Mouse (Mus musculus) cortical plate, adult 2 months (tissue): ENCODE results near the gene Cct8. TPM values are rescaled to one million over a fixed set of nuclear protein-coding genes. Genes with fewer than 3 reads are reported as not detected.

Experiments
- H3K27ac ChIP-seq: fragments of 200-500 bp; 2 replicates; pipeline ENCODE4 v1.5.1; 2012; ENCODE audit warnings: low read length, control low read depth, inconsistent platforms; ENCODE audit not compliant: insufficient read depth
- H3K4me1 ChIP-seq: fragments of 200-500 bp; 2 replicates; pipeline ENCODE4 v1.6.1; 2011; ENCODE audit warnings: low read length; ENCODE audit not compliant: control insufficient read depth, insufficient read depth
- H3K4me3 ChIP-seq: fragments of 200-500 bp; 2 replicates; pipeline ENCODE4 v1.5.1; 2011; ENCODE audit warnings: mild to moderate bottlenecking, low read length, control low read depth; ENCODE audit not compliant: insufficient read depth
- CTCF ChIP-seq: fragments of 200-500 bp; IDR thresholded peaks from 2 replicates; pipeline ENCODE4 v1.5.1; 2011; ENCODE audit warnings: mild to moderate bottlenecking, control low read depth, low read length; ENCODE audit not compliant: insufficient read depth; ENCODE audit errors: extremely low read depth
- POLR2A ChIP-seq: fragments of 200-500 bp; IDR thresholded peaks from 2 replicates; pipeline ENCODE4 v1.6.1; 2011; ENCODE audit warnings: mild to moderate bottlenecking, low read length, control low read depth; ENCODE audit not compliant: insufficient read depth; ENCODE audit errors: extremely low read depth
- polyA plus RNA-seq: library from polyadenylated mRNA; depleted of rRNA; stranded (reverse); fragments of >200 nt; gene quantifications from 2 replicates; pipeline ENCODE4 v1.2.3, GENCODE M21; 2012; rRNA removed

The Cct8 gene
- 117 and 118 TPM in 2 replicates for polyA plus RNA-seq

DNA sequence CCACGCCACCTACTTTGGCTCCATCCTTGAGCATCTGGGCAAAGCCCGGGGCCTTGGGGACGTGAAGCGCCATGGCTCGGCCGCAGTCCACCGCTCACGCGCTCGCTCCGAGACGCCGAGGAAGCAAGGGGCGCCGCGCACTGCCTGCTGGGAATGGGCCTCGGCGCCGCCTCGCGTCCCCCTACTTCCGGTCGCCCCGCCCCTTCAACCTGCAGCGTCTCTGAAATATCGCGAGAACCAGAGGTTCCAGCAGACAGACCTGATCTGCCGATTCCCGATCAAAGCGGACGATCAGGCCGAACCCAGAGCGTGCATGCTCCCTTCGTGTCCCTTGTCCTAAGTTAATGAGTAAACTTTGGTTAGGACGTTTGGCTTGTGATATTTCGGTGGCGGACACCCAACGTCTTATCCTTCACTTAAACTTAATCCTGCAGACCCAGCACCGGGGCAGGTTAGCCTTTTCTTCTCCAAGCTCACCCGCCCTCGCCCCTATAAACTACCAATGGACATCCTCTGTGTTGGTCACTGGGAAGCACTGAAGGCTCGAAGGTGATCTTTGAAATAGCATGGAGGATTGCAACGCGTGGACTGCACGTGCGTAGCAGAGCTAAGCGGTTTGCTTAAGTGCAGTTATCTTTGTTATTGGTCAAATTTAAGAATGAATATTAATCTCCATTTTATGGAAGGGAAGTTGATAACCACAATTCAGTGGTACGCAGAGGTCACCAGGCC, at the start of gene Cct8:
TSS of gene Cct8 (minus strand) at position 158 of the 732 bp plus-strand sequence.
- no peak within 1 kb of the TSS for H3K27ac ChIP-seq
- TF ChIP-seq CTCF, result no peak
- peak; percentile 83; the same call in 1 of the 2 replicates for TF ChIP-seq POLR2A
- peak within 1 kb of the TSS; percentile 71 for H3K4me3 ChIP-seq
- H3K4me1 ChIP-seq, result no peaks in the 10 kb centered on the region

DNA sequence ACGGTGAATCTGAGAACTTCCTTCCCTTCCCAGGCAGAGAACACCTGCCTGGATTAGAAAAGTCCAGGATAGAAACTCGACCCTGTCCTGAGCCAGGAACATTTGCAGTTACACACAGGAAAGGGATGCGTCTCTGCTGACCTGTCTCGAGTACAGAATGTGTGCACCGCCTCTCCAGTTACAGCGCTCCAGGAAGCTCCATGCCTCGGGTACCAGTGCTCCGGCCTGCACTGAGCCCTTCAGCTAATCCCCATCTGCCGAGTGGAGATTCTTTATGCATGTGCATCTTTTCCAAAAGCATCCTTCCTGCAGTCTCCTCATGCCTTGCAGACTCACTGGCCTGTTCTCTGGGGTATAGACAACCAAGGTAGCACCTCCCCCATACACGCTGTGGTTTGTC, 33.1 kb upstream of the Cct8 start:
- Histone ChIP-seq H3K4me1 (no peaks in the 10 kb centered on the region), H3K27ac (no peak overlapping the region), H3K4me3 (no peak overlapping the region)
- no peak for TF ChIP-seq CTCF
- no peak for TF ChIP-seq POLR2A

DNA sequence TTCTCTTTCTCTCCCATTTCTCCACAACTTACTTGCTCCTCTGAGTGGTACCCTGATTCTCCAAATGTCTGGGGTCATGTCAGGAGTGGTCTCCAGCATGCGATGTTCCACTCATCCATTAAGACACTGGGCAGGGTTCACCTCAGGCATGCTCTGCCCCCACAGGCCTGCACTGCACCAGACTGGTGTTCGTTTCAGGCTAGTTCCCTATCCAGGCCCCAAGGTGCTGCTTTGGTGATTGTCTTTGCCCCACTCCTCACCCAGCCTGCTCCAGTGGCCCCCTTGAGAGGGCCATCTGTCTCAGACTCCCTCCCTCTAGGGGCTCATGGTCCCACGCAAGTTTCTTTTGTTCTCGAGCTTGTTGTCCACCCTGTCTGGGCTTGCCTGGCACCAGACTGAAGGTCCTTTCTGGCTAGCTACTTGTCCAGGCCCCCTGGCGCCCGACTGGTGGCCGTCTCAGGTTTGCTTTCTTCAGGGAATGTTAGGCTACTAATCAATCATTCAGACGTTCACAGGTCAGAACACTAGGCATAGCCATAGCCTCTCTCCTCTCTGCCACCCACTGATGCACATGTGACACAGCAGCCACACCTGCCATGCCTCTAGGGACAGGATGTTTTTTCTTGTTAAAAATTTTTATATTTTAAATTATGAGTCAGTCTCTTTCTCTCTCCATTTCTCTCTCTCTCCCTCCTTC, 32.0 kb upstream of the Cct8 start:
- H3K4me1 ChIP-seq, result no peaks in the 10 kb centered on the region
- no peak overlapping the region for H3K4me3 ChIP-seq

DNA sequence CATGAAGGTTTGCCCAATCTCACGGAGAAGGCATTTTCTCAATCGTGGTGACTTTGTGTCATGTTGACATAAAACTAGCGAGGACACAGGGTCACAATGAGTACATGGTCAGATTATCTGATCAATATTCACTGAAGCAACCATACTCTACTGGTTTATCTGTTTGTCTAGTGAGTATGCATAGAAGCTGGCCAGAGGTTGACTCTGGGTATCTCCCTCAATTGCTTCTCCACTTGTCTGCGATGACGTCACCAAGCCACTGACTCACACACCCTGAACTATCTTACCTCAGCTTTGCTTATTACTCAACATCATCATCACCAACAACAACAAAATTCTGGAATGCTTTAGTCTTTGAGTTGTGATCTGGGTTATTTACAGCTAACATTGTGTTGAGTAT, 28.6 kb upstream of the Cct8 start:
- Histone ChIP-seq H3K4me3 (no peak overlapping the region), H3K27ac (no peak overlapping the region), H3K4me1 (no peaks in the 10 kb centered on the region)
- TF ChIP-seq CTCF (no peak), POLR2A (no peak)

More for the DNA sequence above, 32.0 kb upstream of the Cct8 start:
- H3K27ac ChIP-seq, result no peak overlapping the region
- TF ChIP-seq CTCF (no peak), POLR2A (no peak)

DNA sequence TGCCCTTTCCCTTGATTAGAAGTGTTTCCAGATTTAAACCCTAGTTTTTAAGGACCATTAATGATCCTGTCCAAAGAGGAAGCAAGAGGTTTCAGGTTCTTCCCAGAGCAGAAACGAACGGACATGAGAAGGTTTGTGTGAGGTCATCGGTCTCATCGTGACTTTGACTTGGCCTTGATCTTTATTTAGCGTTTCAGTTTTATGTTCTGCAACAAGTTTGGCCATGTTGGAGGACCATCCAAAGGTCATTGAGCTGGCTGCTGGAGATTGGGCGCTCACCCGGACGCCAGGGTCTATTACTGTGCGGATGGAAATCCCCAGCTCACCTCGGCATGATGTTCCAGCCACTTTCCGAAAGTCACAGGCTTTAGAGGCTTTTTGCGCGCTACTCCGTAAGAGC, 16.7 kb upstream of the Cct8 start:
- Histone ChIP-seq H3K4me1 (no peaks in the 10 kb centered on the region), H3K4me3 (no peak overlapping the region), H3K27ac (no peak overlapping the region)
- TF ChIP-seq POLR2A (no peak), CTCF (no peak)

DNA sequence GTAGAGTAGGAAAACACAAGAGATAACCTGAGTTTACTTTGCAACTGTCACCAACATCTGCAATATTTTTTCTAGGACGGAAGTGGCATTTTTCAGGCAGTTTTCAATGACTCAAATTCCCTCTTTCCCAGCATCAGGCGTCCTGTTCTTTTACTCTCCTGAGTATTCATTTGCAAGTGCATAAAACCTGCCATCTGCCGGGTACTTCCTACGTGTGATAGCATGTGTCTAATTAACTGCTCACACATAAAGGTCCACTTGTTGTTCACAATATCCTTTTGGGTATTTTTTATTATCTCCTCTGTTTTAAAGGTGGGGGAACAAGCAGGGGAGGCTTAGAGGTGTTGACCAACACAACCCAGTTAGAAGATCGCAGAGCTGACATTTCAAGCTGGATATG, 16.0 kb upstream of the Cct8 start:
- H3K4me3 ChIP-seq, result no peak overlapping the region
- TF ChIP-seq CTCF, result no peak
- no peak for TF ChIP-seq POLR2A
- H3K27ac ChIP-seq, result no peak overlapping the region
- H3K4me1 ChIP-seq, result no peaks in the 10 kb centered on the region

DNA sequence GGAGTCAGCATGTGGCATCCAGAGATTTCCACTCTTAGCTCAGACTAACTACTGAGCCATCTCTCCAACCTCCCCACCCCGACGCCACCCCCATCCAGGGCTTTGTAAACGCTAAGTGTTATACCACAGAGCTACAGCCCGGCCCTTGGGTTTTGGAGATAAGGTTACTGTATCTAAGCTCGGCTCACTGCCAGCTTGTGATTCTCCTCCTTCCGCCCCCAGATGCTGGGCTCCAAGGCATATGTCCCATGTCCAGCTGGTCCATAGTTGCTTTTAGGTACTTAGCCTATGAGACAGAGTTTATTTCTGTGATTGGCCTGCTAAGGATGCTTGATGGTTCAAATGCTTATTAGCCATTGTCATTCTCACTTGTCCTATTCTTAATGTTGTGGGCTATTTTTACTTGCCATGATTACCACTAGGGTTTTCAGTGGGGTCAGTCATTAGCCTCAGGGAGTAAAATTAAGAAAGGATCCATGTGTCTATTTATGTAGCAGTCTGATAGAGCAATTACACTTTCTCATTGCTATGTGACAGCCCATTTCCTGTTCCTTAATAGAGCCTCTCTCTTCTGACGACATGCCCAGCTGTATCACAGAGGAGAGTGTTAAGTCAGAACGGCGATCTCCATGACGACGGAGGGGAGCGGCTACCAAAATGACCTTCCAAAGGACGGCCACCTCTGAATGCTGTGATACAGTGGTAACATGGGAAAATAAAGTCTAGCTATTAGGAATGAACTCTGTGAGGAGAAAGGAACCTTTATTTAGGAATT, 5.8 kb upstream of the Cct8 start:
- Histone ChIP-seq H3K27ac (no peak overlapping the region), H3K4me3 (no peak overlapping the region), H3K4me1 (no peaks in the 10 kb centered on the region)
- TF ChIP-seq CTCF (no peak), POLR2A (no peak)

DNA sequence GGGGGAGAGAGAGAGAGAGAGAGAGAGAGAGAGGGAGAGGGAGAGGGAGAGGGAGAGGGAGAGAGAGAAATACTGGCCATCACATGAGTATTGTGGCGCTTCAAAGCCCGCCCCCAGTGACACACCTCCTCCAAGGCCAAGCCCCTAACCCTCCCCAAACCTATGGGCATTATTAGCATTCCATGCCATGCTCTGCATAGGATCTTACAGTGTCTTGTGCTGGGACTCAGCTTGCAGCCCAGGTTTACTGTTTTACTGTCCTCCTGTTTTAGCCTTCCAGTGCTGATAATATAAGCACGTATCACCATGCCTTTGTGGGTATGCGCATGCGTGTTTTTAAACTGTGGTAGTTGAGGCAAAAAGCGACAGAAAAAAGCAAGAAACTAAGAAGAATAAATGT, 3.9 kb upstream of the Cct8 start:
- no peak overlapping the region for H3K4me3 ChIP-seq
- no peak overlapping the region for H3K27ac ChIP-seq
- TF ChIP-seq CTCF, result no peak
- no peak for TF ChIP-seq POLR2A
- H3K4me1 ChIP-seq, result no peaks in the 10 kb centered on the region

DNA sequence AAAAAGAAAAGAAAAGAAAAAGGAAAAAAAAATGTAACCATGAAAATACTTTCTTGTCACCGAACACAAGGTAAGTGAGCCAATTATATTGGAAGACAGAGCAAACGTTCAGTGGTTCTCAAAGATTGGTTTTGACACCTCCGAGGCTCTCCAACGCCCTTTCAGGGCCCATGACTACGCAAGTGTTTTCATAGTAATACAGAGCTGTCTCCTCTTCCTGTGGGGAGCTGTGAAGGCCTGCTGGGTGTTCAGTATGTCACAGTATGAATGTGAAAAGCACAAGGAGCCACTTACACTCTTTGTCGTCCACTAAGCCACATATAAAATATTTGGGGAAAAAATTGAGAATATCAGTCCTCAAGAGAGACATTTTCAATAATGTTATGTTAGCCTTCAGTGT, 1.5 kb upstream of the Cct8 start:
- Histone ChIP-seq H3K4me1 (no peaks in the 10 kb centered on the region), H3K4me3 (no peak overlapping the region), H3K27ac (no peak overlapping the region)
- TF ChIP-seq POLR2A (no peak), CTCF (no peak)
